Mouse (Mus musculus): Measurements from ENCODE around the gene Ano6.

Gene Ano6

GRCm38 (mm10) chr15:95892171-95892570 lies 101.5 kb downstream of the Ano6 start:
- no peak for DNase-seq

- no peak for DNase-seq
Measured at GRCm38 (mm10) chr15:95892929-95893328, 102.3 kb downstream of the Ano6 start.

GRCm38 (mm10) chr15:95895699-95896098 lies 105.1 kb downstream of the Ano6 start:
- no peak for DNase-seq

GRCm38 (mm10) chr15:95897653-95898052 lies 107.0 kb downstream of the Ano6 start:
- DNase-seq = no peak

- no peak for DNase-seq
Measured at GRCm38 (mm10) chr15:95898438-95898837, 107.8 kb downstream of the Ano6 start.

- no peak for DNase-seq
Measured at GRCm38 (mm10) chr15:95902396-95902795, 111.8 kb downstream of the Ano6 start.

GRCm38 (mm10) chr15:95904247-95904646 lies 113.6 kb downstream of the Ano6 start:
- DNase-seq = peak in 1 of 2 experiments; percentile 39

GRCm38 (mm10) chr15:95906017-95906749 lies 115.5 kb downstream of the Ano6 start:
- DNase-seq = peak; percentile 72 to 79

GRCm38 (mm10) chr15:95906891-95907290 lies 116.2 kb downstream of the Ano6 start:
- no peak for DNase-seq

- peak; percentile 65 to 79 for DNase-seq
Measured at GRCm38 (mm10) chr15:95907337-95907736, 116.7 kb downstream of the Ano6 start.

GRCm38 (mm10) chr15:95907909-95908308 lies 117.3 kb downstream of the Ano6 start:
- DNase-seq = no peak

- no peak for DNase-seq
Measured at GRCm38 (mm10) chr15:95910099-95910780, 119.6 kb downstream of the Ano6 start.

GRCm38 (mm10) chr15:95914963-95915362 lies 124.3 kb downstream of the Ano6 start:
- no peak for DNase-seq

- no peak for DNase-seq
Measured at GRCm38 (mm10) chr15:95915477-95915876, 124.8 kb downstream of the Ano6 start.

- DNase-seq = no peak
Measured at GRCm38 (mm10) chr15:95917330-95917729, 126.7 kb downstream of the Ano6 start.

GRCm38 (mm10) chr15:95920047-95920446 lies 129.4 kb downstream of the Ano6 start:
- DNase-seq = no peak

- DNase-seq = no peak
Measured at GRCm38 (mm10) chr15:95921072-95921471, 130.4 kb downstream of the Ano6 start.

- no peak for DNase-seq
Measured at GRCm38 (mm10) chr15:95921639-95922038, 131.0 kb downstream of the Ano6 start.

GRCm38 (mm10) chr15:95922558-95922957 lies 131.9 kb downstream of the Ano6 start:
- DNase-seq = no peak

- no peak for DNase-seq
Measured at GRCm38 (mm10) chr15:95925334-95925986, 134.8 kb downstream of the Ano6 start.

GRCm38 (mm10) chr15:95929087-95929486 lies 138.4 kb downstream of the Ano6 start:
- DNase-seq = no peak

GRCm38 (mm10) chr15:95931013-95931775 lies 140.6 kb downstream of the Ano6 start:
- DNase-seq = peak; percentile 37 to 40

- DNase-seq = peak; percentile 64 to 72
Measured at GRCm38 (mm10) chr15:95932358-95932757, 141.7 kb downstream of the Ano6 start.

Measured in lung, adult 18-20 months (tissue).